Mouse (Mus musculus) spleen, adult 2 months (tissue): ENCODE results near the gene Adarb1.

Experiments used
- CTCF ChIP-seq: fragments of 200-500 bp; IDR thresholded peaks from 2 replicates; pipeline ENCODE4 v1.5.1; 2011; ENCODE audit warnings: mild to moderate bottlenecking, inconsistent platforms; ENCODE audit not compliant: insufficient read depth, insufficient read length, insufficient replicate concordance; ENCODE audit errors: extremely low read depth
- POLR2A ChIP-seq: fragments of 200-500 bp; IDR thresholded peaks from 2 replicates; pipeline ENCODE4 v1.6.1; 2011; ENCODE audit warnings: low read depth, low read length, inconsistent platforms

DNA sequence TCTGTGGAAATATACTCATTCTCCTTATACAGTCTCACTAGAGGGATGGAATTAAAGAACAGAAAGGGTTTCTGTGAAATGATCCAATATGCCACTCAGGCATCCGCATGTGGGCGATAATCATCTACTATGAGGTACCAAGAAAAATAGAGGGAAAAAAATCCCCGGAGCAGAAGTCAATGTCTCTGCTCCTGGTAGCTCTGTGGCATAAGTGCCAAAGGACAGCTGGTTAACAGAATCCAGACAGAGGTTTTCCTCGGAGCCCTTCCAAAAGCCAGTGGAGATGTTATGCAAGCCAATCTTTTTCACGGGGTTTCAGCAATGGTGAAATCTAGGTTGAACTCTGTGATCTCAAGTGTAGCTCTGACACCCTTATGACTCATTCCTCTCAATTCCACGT, 11.6 kb downstream of the Adarb1 start:
- no peak for TF ChIP-seq CTCF
- TF ChIP-seq POLR2A, result no peak
